Mouse (Mus musculus): ENCODE data around the gene Fbxw20. TPM values are rescaled to one million over a fixed set of nuclear protein-coding genes. Genes with fewer than 3 reads are reported as not detected.

The Fbxw20 gene
- not detected for polyA plus RNA-seq (2014; fragmentation: Illumina TruSeq; extraction: RNeasy Lipid Tissue Mini Kit (QIAGEN cat#74804); ENCODE audit: low read depth, low replicate concordance)

GRCm38 (mm10) chr9:109234654-109235053, at the start of gene Fbxw20:
TSS of gene Fbxw20 (minus strand) at chr9:109234754.

DNA sequence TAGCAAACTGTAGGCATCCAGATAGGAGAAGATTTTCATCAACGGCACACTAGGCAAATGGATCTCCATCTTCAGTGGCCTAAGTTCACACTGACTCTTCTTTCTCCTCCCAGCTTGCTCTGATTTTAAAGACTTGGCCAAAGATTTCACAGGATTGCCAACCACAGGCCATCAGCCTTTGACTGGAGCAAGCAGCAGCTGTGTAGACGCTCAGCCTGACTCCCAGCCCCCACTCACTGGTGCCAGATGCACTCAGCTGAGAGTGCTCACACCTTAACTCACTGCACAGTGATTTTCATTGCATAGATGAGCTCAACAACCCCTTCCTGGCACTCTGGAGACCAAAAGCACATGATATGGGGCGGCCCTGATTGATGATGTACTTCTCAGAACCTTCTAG, 38.7 kb downstream of the Fbxw20 start, which contains the start of gene Fbxw13:
Gene Fbxw13 (minus strand): TSS at position 101 of the 400 bp plus-strand sequence.

Other genes starting within 250 kb of the Fbxw20 start
- not detected for gene Ucn2, start 248.7 kb downstream of the Fbxw20 start, polyA plus RNA-seq (2014; fragmentation: Illumina TruSeq; extraction: RNeasy Lipid Tissue Mini Kit (QIAGEN cat#74804); ENCODE audit: low read depth, low replicate concordance)
- gene Pfkfb4, start 243.0 kb downstream of the Fbxw20 start, polyA plus RNA-seq (2014; fragmentation: Illumina TruSeq; extraction: RNeasy Lipid Tissue Mini Kit (QIAGEN cat#74804); ENCODE audit: low read depth, low replicate concordance), result 2.1 TPM
- 38.0 TPM for gene Shisa5, start 196.2 kb downstream of the Fbxw20 start, polyA plus RNA-seq (2014; fragmentation: Illumina TruSeq; extraction: RNeasy Lipid Tissue Mini Kit (QIAGEN cat#74804); ENCODE audit: low read depth, low replicate concordance)
- gene Trex1, start 175.0 kb downstream of the Fbxw20 start, polyA plus RNA-seq (2014; fragmentation: Illumina TruSeq; extraction: RNeasy Lipid Tissue Mini Kit (QIAGEN cat#74804); ENCODE audit: low read depth, low replicate concordance), result not detected
- 6.4 TPM for gene Atrip, start 160.6 kb downstream of the Fbxw20 start, polyA plus RNA-seq (2014; fragmentation: Illumina TruSeq; extraction: RNeasy Lipid Tissue Mini Kit (QIAGEN cat#74804); ENCODE audit: low read depth, low replicate concordance)
- 1.5 TPM for gene Ccdc51, start 152.3 kb downstream of the Fbxw20 start, polyA plus RNA-seq (2014; fragmentation: Illumina TruSeq; extraction: RNeasy Lipid Tissue Mini Kit (QIAGEN cat#74804); ENCODE audit: low read depth, low replicate concordance)
- gene Tma7, start 152.2 kb downstream of the Fbxw20 start, polyA plus RNA-seq (2014; fragmentation: Illumina TruSeq; extraction: RNeasy Lipid Tissue Mini Kit (QIAGEN cat#74804); ENCODE audit: low read depth, low replicate concordance), result 568 TPM
- 0.47 TPM for gene Plxnb1, start 139.4 kb downstream of the Fbxw20 start, polyA plus RNA-seq (2014; fragmentation: Illumina TruSeq; extraction: RNeasy Lipid Tissue Mini Kit (QIAGEN cat#74804); ENCODE audit: low read depth, low replicate concordance)
- gene Fbxw21, start 72.7 kb downstream of the Fbxw20 start, polyA plus RNA-seq (2014; fragmentation: Illumina TruSeq; extraction: RNeasy Lipid Tissue Mini Kit (QIAGEN cat#74804); ENCODE audit: low read depth, low replicate concordance), result not detected
- 0.50 TPM for gene Fbxw13, start 38.8 kb downstream of the Fbxw20 start, polyA plus RNA-seq (2014; fragmentation: Illumina TruSeq; extraction: RNeasy Lipid Tissue Mini Kit (QIAGEN cat#74804); ENCODE audit: low read depth, low replicate concordance)
- gene Fbxw14, start 52.9 kb upstream of the Fbxw20 start, polyA plus RNA-seq (2014; fragmentation: Illumina TruSeq; extraction: RNeasy Lipid Tissue Mini Kit (QIAGEN cat#74804); ENCODE audit: low read depth, low replicate concordance), result not detected
- not detected for gene Fbxw28, start 104.9 kb upstream of the Fbxw20 start, polyA plus RNA-seq (2014; fragmentation: Illumina TruSeq; extraction: RNeasy Lipid Tissue Mini Kit (QIAGEN cat#74804); ENCODE audit: low read depth, low replicate concordance)
- gene Fbxw22, start 169.5 kb upstream of the Fbxw20 start, polyA plus RNA-seq (2014; fragmentation: Illumina TruSeq; extraction: RNeasy Lipid Tissue Mini Kit (QIAGEN cat#74804); ENCODE audit: low read depth, low replicate concordance), result 2.3 TPM
- gene Fbxw16, start 214.4 kb upstream of the Fbxw20 start, polyA plus RNA-seq (2014; fragmentation: Illumina TruSeq; extraction: RNeasy Lipid Tissue Mini Kit (QIAGEN cat#74804); ENCODE audit: low read depth, low replicate concordance), result not detected

All from sigmoid colon, adult 10 weeks (tissue).